Mouse (Mus musculus): ENCODE measurements around the gene Jhy. TPM values are rescaled to one million over a fixed set of nuclear protein-coding genes. Genes with fewer than 3 reads are reported as not detected.
A peak's percentile ranks its signal among the peaks of the same experiment; 100 is the strongest.

The Jhy gene
- total RNA-seq (2021) = under 1 TPM; 0.25 to 0.89 TPM

DNA sequence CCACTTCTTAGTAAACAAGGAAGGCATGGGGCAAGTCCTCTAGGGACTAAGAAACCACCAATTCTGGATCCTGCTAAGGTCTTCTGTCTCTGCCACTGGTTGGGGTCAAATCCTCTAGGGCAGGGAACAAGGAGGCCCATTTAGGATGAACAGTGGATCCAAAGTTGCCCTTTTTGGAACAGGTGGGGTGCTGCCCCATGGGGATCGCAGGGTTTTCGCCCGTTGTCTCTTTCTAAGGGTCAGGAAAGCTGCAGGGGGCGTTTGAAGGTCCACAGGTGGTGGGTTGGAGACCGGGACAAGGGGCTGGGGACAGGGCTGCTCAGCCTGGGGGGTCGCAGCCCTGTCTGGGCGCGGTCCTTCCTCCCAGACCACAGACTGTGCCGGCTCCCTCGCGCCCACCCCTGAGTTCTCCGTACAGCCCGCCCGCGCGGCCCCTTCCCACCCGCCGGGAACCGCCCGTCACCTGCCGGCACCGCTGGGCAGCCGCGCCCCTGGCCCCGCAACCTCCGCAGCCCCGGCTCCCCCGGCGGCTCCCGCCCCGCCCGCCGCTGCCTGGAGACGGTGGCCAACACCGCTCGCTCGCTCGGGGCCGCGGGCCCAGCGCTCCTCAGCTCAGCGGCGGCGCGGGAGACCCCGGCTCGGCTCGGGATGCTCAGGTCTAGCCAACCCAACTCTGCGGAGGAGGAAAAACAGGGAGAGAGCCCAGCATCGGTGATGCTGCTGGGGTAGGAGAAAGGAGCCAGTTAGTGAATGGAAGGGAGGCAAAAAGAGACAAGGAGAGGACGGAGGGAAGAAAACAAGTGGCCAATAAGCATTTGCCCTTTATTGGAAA lies at the start of gene Jhy:
Gene Jhy, minus strand, starts transcription at position 533 of the 832 bp plus-strand sequence.
- no peak for DNase-seq (ENCODE audit: extremely low spot score in 1 of 2, low spot score in 1 of 2)

DNA sequence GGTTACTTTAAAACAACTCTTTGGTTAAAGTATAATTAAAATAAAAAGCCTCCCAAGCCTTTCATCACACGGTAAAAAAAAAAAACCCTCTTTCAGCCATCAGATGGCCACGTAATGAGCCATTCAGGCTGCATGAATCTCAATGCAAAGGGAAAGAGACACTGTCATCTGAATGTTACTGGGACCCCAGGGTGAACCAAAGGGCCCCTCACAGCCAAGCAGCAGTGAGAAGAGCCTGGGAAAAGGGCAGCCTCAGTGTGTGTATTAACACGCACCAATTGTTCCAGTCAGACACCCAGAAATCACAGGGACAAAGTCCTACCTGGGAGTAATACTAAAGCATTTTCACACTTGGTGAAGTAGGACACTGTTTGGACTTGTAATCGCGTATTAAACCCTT lies 48.5 kb upstream of the Jhy start:
- DNase-seq (ENCODE audit: extremely low spot score in 1 of 2, low spot score in 1 of 2) = no peak

DNA sequence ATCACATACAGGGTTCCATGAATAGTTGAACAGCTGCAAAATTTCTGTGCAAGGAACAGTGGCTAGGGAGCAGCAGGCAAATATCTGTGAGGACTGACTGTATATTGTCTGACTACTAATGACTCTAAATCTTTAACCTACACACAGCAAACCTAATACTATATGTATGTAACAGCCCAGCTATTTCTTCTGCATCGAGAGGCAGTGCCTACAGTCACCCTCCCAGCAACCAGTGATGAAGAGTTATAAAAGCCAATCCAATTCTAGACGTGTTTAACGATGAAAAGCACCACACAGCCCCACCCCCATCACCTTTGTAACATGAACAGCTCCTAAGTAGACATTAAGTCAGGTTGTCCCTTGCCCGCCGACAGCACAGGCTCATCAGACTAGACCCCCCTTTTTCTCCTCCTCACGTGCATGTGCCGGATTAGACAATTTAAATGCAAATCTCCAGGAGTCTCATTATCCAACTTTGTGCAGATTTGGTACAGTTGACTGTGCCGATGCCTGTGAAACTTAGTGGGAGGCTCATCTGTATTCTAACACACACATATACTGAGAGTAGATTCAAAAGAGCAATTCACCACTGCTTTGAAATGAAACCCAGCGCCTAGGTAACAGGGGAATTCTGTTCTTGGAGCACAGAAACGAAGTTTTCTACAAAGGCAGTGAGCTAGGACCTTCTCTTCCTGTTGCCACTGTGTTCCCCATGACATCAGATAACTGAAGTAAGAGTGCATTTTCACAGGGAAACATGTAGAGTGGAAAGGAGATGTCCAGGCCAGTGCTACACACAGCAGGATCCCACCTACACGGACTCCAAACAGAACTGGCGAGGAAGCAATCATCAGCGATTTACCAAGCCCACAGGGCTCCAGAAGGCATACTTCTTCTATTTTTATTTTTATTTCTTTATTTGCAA lies 47.9 kb upstream of the Jhy start:
- DNase-seq (ENCODE audit: extremely low spot score in 1 of 2, low spot score in 1 of 2) = no peak

GRCm38 (mm10) chr9:41007785-41008184 lies 43.9 kb upstream of the Jhy start:
- DNase-seq (ENCODE audit: extremely low spot score in 1 of 2, low spot score in 1 of 2) = no peak

DNA sequence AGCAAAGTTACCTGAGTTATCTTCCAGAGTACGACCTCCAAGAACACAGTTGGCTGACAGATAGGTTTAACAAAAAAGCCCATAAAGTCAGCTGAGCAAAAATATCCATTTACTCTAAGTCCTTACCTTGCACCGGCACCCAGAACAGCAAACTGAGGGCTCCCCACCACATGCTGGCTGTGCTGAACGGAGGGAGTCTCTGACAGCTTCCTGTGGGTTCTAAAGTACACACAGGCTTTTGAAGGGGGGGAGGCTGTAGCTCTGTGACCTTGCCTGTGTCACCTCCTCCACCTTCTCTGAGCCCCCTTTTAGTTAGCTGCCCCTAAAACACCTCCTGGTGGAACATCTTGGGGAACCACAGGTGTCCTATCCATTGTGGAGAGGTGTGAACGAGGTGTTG lies 40.5 kb upstream of the Jhy start, which contains the start of gene Crtam:
Gene Crtam, minus strand, starts transcription at position 214 of the 400 bp plus-strand sequence.
- DNase-seq (ENCODE audit: extremely low spot score in 1 of 2, low spot score in 1 of 2) = no peak

DNA sequence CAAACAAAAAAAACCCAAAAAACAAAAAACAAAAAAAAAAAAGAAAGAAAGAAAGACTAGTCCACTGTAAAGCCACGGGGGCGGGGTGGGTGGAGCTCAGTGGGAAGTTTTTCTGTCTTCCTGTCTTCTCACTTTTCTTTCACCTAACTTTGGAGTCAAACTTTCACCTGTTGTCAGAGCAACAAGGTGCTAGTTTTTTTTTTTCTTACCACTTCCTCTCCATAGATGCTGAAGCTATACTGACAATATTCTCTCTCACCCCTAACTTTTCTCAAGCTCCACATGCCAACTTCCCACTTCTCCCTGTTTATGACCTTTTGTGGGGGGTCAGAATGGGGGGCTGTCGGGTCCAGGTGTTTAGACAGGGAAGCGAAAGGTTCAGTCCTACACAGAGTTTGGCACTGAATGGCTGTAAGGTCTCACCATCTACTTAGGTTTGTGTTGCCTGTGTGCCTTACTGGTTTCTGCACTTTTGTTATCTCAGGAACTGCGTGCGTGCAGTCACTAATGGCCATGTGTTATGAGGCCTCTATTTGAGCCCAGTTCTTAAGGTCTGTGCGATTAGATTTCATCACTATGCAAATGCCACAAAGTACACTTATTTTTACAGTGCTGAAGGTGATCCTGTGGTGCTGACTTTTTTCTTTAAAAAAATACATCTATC lies 33.3 kb upstream of the Jhy start:
- DNase-seq (ENCODE audit: extremely low spot score in 1 of 2, low spot score in 1 of 2) = no peak

DNA sequence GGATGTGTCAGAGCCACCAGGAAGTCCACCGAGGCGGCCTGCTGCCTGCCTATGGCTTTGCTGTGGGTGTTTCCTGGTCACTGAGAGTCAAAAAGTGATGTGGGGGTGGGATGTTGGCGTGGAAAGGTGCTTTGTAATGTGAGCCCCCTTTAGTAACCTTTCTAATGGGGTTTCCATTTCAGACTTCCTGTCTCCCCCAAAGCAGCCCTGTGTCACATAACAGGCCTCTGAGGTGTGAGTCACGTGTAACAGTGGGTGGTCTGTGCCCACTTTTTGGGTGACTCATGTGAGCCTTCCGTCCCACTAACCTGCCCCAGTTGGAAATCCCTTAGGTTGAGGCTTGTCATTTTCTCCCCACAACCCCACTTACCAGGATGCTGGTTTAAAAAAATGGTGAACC lies 30.2 kb upstream of the Jhy start:
- no peak for DNase-seq (ENCODE audit: extremely low spot score in 1 of 2, low spot score in 1 of 2)

GRCm38 (mm10) chr9:40991511-40991910 lies 27.6 kb upstream of the Jhy start:
- no peak for DNase-seq (ENCODE audit: extremely low spot score in 1 of 2, low spot score in 1 of 2)

DNA sequence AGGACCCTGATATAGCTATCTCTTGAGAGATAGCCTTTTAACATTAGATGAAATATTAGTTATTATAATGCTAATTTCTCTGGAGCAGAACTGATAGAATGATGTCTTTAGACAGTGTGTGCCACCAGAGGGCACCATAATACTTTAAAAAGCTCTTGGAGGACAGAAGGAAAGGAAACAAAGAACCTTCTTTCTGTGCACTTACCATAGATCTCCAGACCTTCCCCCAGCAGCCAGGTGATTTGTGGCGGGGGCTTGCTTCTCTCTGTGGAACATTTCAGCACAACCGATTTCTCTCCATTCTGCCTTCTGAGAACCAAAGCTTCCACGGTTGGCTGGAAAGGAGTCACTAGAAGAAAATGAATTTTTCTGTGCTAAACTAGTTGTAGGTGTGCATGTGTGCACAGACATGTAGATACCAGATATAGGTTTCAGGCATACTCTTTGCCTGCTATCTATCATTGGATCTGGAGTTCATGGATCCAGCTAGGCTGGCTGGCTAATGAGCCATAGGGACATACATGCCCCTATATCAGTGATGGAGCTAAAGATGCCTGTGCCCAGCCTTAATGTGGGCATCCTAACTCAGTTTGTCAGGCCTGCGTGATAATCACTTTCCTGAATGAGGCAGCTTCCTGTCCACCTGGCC lies 26.1 kb upstream of the Jhy start:
- peak; percentile 36 to 75 for DNase-seq (ENCODE audit: extremely low spot score in 1 of 2, low spot score in 1 of 2)

DNA sequence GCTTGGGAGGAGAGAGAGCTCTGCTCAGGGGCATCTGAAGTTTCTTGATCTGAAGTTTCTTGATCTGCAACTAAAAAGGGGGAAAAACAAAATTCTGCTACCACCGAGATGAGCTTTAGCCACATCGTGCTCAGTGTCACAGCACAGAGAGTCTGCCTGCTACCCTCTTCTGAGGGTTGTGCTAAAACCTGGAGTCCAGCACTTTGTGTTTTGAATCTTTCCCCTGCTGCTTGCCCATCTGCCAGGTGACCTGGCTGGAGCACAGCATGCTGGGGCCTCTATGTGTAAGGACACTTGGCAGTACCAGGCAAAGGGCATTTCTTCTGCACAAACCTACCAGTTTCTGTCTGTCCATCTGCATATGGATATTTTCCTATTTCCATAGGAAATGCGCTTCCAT lies 20.4 kb upstream of the Jhy start:
- no peak for DNase-seq (ENCODE audit: extremely low spot score in 1 of 2, low spot score in 1 of 2)

GRCm38 (mm10) chr9:40983758-40984157 lies 19.8 kb upstream of the Jhy start:
- DNase-seq (ENCODE audit: extremely low spot score in 1 of 2, low spot score in 1 of 2) = no peak

- DNase-seq (ENCODE audit: extremely low spot score in 1 of 2, low spot score in 1 of 2) = peak in 1 of 2 experiments; percentile 48
Observed at GRCm38 (mm10) chr9:40982480-40982879, 18.6 kb upstream of the Jhy start.

DNA sequence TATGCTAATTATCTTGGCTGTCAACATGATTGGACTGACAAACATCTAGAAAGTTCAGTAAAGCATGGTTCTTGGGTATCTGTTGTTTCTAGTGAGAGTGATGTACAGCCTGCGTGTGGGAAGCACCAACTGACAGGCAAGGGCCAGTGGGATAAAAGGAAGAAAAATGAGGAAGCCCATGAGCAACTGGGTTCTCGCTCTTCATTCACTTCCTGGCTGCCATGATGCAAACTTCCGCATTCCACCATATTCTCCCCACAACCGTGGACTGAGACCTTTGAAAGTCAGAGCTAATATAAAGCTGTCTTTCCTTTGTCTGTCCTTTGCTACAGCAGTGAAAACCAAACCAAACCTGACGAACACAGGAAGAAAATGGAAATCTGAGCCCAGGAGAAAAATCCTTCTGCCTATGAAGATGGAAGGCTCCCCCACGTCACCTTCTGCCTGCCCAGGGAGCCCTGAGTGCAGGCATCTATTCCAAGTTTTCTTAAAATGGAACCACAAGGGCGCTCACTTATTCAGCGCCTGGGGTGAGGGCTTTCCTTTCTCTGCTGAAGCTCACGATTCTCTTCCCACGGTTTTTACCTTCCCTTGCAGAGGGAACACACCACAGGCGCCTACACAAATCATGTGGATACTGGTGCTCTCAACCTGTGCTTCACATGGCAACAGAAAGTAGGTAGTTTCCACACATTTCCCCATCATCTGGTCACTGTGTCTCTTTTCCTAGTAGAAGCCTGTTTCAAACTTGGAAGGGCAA lies 10.3 kb upstream of the Jhy start:
- DNase-seq (ENCODE audit: extremely low spot score in 1 of 2, low spot score in 1 of 2) = no peak

GRCm38 (mm10) chr9:40964418-40964714 lies 448 bp upstream of the Jhy start:
- no peak for DNase-seq (ENCODE audit: extremely low spot score in 1 of 2, low spot score in 1 of 2)

DNA sequence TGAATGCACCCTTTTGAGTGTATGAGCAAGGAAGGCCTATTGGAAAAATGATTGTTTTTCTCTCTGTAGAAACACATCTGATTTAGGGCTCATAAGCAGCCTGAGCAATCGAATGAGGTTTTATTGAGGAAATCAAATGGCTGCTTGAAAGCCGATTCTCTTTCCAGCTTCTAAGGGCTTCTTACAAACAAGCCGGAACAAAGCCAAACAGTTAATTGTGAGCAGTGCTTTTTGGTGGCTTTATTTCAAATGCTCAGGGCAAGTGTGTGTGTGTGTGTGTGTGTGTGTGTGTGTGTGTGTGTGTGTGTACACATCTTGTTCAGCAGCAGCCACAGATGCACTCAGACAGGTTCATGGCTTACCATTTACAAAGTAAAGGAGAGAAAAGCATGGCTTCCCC lies 2.5 kb downstream of the Jhy start:
- no peak for DNase-seq (ENCODE audit: extremely low spot score in 1 of 2, low spot score in 1 of 2)

DNA sequence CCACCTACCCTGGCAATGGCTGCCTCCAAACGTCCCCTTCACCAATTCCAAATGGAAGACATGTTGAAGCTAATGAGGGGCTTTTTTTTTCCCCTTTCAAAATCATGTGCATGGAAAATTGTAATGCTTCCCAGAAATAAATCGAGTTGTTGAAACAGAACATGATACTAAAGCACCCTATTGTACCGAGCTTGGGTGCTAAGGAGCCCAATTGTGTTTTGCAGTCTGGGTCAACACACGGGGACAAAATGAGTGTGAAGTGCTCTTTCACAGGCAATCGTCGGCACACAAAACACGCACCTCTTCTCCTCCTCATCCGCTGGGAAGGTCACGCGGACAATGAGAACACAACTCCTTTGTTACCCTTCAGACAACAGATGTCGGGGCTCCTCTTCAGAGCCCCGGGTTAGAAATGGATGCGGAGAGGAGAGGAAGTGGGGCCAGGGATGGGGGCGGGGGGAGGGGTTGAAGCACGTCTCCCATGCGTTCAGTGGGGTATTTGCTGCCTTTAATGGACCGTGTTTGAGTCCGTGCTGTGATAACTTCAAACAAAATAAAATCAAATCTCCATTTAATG lies 14.8 kb downstream of the Jhy start:
- no peak for DNase-seq (ENCODE audit: extremely low spot score in 1 of 2, low spot score in 1 of 2)

- DNase-seq (ENCODE audit: extremely low spot score in 1 of 2, low spot score in 1 of 2) = no peak
Observed at GRCm38 (mm10) chr9:40948473-40948872, 15.4 kb downstream of the Jhy start.

GRCm38 (mm10) chr9:40947131-40947530 lies 16.8 kb downstream of the Jhy start:
- no peak for DNase-seq (ENCODE audit: extremely low spot score in 1 of 2, low spot score in 1 of 2)

GRCm38 (mm10) chr9:40937425-40937824 lies 26.5 kb downstream of the Jhy start:
- DNase-seq (ENCODE audit: extremely low spot score in 1 of 2, low spot score in 1 of 2) = peak in 1 of 2 experiments; percentile 8
